Mouse (Mus musculus) urinary bladder, adult 18-20 months (tissue): ENCODE data around the gene Rlim.

Experiments used
- DNase-seq, 2 experiments: peaks; one replicate each; pipeline ENCODE4 v3.0.0; 2022; ENCODE audit warnings: low spot score in 2 of 2, mixed read lengths in 2 of 2

The Rlim gene

GRCm38 (mm10) chrX:103981169-103981689 is at the start of gene Rlim:
Gene Rlim (minus strand): TSS chrX:103981284.
- DNase-seq = peak; percentile 44 to 90

- DNase-seq = no peak
Measured at GRCm38 (mm10) chrX:104017196-104017595, 36.1 kb upstream of the Rlim start.

GRCm38 (mm10) chrX:104015048-104015447 is 34.0 kb upstream of the Rlim start:
- DNase-seq = no peak

DNA sequence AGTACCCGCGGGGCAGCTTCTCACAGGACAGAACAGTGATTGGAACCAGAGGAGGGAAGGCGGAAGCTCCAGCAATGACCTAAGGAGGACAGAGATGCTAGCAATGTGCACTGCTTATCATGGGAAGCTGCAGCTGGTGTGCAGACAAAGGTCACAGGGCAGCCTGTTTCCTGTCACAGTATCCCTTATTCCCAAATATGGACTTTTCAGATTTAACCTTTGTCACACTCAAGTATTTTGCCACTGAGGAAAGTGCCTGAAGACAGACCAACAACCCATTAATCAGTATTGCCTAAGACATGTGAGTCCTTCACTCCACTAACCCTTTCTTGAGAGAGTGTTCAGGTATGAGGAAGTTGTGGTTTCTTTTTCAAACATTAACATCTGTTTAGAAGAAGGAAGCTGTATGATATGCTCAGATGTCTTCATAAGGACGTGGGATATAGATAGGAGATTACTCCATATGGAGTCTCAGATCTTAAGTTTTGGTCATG is 32.3 kb upstream of the Rlim start:
- DNase-seq = no peak

GRCm38 (mm10) chrX:103994741-103995140 is 13.7 kb upstream of the Rlim start:
- DNase-seq = no peak

- DNase-seq = no peak
Measured at GRCm38 (mm10) chrX:103993864-103994263, 12.8 kb upstream of the Rlim start.

GRCm38 (mm10) chrX:103991702-103992101 is 10.6 kb upstream of the Rlim start:
- no peak for DNase-seq

DNA sequence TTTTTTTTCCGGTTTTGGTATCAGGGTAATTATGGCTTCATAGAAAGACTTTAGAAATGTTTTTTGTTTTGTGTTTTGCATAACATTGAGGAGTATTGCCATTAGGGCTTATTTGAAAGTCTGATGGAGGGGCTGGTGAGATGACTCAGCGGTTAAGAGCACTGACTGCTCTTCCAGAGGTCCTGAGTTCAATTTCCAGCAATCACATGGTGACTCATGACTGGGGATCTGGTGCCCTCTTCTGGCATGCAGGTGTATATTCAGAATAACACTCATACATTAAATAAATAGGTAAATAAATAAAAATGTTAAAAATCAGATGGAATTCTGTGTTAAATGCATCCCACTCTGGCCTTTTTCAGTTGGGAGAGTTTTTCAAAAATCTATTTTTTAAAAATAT is 9.3 kb upstream of the Rlim start:
- no peak for DNase-seq

DNA sequence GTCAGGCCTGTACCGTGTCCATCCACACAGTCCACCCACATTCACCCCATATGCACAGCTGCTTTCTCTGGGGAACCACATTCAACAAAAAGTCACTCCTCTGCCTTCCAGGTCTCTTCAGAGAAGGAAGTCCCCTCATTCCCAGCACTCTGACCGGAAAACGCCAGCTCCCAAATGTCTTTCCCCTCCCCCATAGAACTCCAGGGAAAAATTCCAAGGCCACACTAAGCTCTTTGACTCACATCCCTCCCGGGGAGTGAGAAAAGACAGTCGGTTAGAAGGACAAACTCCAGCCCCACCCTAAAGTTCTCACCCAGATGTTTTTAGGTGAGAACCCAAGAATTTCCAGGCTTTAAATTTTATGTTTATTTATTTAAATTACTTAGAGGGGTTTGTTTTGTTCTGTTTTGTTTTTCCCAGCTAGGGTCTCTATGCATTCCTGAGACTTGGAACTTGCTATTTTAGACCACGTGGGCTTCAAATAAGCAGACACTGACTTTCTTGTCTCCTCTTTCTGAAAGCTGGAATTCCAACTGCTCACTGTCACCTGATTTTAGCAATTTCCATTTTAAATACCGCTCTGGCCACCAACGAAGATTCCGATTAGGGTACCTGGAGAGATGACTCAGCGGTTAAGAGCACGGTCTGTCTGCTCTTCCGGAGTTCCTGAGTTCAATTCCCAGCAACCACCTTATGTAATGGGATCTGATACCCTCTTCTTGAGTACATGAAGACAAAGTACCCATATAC is 6.3 kb upstream of the Rlim start:
- no peak for DNase-seq

DNA sequence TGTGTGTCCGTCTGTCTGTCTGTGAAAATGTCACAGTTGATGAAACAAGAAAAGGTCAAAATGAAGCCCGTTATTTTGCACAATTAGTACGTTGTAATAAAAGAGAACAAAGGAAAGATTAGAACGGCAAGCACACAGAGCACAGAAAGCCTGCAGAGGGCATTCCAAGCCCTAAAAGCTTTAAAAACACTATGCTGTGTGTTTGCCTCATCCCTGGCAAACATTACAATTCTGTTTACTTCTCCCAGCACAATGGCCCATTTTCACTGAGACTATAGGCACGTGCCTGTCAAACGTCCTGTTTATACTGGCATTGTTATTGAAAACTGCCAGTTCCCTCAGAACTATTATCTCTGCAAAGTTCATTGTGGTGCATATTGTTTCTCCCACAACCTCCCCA is 5.1 kb upstream of the Rlim start:
- DNase-seq = no peak

GRCm38 (mm10) chrX:103984992-103985391 is 3.9 kb upstream of the Rlim start:
- DNase-seq = no peak

DNA sequence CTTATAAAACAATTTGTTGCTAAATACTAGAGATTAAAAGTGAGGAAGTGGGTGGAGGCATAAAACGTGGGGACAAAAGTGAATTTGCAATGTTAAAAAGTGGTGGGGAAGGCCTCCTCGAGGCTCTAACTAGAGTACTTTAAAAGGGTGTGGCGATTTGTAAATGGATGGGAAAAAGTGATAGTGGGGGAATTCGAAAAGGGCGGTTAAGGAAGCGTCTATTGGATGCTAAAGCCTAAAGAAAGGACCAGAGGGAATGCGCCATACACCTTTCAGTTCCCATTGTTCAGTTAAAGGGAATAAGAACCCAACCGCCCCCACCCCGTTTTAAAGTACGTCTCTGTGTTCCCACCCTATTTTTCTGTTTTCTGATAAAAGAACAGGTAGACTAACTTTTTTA is 722 bp upstream of the Rlim start:
- no peak for DNase-seq

DNA sequence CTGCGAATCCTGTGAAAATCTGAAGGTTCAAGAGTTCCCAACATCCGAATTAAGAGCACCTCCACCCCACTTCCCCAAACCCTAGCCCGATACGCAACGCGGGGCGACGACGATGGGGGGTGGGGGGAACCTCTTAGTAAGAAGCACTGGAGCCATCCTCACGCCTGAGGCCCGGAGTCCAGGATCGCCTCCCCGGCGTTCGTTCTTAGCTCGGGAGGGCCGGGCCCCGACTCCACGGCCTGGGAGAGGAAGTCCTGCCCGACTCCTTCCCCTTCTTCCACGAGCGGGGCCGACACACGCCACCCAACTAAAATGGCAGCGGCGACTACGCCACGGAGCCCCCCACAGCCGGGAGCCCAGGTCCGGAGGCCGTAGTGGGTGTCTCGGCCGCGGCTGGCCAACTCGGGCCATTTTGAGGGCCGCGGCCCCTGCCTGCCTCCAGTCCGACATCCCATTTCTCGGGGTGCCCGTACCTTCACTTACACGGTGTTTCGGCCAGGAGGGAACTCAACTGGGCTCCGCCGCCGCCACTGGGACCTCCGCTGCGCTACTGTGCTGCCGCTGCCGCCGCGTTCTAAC is 405 bp downstream of the Rlim start:
- DNase-seq = peak; percentile 6 to 12

DNA sequence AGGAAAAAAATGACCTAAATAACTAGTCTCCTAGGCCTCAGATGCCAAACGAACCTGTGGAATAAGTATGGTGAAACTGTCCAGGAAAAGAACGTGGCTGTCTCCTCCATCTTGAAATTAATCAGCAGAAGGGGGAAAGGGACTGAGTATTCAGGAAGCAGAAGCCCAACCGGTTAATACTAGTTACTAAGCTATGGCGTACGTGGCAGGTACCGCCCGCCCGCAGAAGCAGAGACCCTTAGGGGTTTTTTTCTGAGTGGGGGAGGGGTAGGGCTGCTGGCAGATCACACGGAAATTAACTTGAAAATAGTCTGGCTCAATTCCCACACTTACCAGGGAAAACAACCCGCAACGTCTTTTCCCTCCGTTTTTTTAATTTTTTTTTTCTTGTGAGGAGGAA is 1.0 kb downstream of the Rlim start:
- DNase-seq = no peak

DNA sequence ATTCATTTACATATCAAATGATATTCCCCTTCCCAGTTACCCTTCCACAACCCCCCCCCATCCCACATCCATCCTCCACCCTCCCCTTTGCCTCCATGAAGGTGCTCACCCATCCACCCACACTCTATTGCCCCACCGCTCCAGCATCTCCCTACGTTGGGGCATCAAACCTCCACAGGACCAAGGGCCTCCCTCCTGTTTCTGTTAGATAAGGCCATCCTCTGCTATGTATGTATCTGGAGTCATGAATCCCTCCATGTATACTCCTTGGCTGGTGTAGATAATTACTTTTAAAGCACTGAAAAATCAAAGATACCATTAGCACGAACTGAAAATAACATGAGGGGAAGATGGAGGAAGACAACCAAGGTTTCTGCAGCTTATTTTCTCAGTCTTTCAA is 41.4 kb downstream of the Rlim start:
- no peak for DNase-seq

GRCm38 (mm10) chrX:103937333-103937732 is 43.8 kb downstream of the Rlim start:
- DNase-seq = no peak

GRCm38 (mm10) chrX:103922436-103922835 is 58.6 kb downstream of the Rlim start:
- no peak for DNase-seq

DNA sequence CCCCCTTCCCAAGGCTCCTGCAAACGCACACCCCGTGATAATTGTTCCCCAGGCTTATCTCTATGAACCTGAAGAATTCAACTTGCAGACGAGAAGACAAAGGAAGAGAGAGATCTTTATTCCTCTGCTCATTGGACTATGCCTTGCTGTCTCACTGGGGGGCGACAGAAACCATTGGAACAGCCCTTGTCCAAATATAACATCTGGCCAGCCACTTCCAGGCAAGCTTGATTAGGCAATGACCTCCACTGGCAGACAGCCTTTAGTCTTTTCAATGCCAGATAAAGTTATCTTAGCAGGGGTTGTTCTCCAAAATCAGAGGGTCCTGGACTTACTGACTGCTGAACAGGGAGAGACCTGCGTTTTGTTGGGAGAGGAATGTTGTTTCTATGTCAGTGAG is 62.1 kb downstream of the Rlim start:
- no peak for DNase-seq

GRCm38 (mm10) chrX:103914790-103915189 is 66.3 kb downstream of the Rlim start:
- peak in 1 of 2 experiments; percentile 1 for DNase-seq
